Mouse (Mus musculus): Measurements from ENCODE around the gene Slc17a8.
"Not testable (repeated sequence)": the region's sequence is repeated elsewhere in the genome, so short reads cannot be mapped to it uniquely, and the experiment has no call there.

The Slc17a8 gene

DNA sequence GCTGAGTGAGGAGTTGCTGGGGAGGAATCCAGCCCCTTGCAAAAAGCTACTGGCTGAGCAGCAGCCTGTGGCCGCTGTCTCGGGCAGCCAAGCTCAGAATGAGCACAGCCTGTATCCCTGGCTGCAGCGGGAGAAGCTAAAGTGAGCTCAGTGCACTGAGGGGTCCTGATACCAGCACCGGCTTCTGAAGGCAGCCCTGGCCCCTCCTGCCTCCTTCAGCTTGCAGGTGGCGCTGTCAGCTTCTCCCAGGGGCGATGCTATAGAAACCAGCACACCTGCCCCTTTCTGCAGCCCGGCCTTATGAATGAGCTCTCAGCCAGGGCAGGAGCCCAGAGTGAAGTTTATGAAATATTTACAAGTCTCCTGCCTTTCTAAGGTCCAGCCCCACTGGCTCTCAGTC lies at the start of gene Slc17a8:
TSS of gene Slc17a8 (minus strand) at position 125 of the 400 bp plus-strand sequence.
- DNase-seq, result no peak

DNA sequence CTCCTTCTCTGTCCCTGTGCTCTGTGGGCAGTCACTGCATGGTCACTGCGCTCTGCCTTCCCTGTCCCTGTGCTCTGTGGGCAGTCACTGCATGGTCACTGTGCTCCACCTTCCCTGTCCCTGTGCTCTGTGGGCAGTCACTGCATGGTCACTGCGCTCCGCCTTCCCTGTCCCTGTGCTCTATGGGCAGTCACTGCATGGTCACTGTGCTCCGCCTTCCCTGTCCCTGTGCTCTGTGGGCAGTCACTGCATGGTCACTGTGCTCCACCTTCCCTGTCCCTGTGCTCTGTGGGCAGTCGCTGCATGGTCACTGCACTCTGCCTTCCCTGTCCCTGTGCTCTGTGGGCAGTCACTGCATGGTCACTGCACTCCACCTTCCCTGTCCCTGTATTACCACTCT lies 49.3 kb upstream of the Slc17a8 start:
- DNase-seq, result not testable (repeated sequence)

- no peak for DNase-seq
Observed at GRCm38 (mm10) chr10:89667571-89667970, 46.5 kb upstream of the Slc17a8 start.

GRCm38 (mm10) chr10:89665679-89666078 lies 44.6 kb upstream of the Slc17a8 start:
- no peak for DNase-seq

- no peak for DNase-seq
Observed at GRCm38 (mm10) chr10:89664977-89665645, 44.1 kb upstream of the Slc17a8 start.

DNA sequence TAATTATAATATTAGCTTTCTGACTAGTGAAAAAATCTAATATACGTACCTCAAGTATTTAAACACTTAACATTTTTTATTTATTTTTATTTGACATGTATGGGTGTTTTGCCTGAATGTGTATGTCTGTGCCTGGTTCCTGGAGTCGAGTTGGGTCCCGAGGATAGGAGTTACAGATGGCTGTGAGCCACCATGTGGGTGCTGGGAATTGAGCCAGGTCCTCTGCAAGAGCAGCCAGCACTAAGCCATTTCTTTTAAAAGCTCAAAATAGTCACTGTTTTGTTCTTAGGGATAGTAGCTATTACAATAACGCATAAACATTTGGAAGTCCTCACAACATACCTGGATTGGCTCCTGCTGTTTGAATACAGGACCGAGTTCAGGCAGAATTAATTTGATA lies 35.3 kb upstream of the Slc17a8 start:
- DNase-seq, result no peak

DNA sequence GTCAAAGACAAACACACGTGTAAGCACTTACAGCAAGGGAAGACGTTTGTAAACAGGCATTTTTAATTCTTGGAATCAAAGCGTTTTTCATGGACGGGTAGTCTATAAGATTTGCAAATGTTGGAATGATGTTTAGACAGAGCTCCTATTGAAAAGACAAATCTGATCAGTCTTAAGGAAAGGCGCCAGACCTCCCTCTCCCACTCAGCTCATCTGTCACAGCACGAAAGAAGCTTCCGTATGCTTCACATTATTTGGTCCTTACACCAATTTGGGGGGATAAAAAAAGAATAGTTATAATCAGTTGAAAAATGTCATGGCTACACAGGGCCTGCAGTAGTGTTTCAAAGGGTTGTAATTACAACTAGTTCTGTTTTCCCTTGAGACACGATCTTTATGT lies 31.9 kb upstream of the Slc17a8 start:
- no peak for DNase-seq

DNA sequence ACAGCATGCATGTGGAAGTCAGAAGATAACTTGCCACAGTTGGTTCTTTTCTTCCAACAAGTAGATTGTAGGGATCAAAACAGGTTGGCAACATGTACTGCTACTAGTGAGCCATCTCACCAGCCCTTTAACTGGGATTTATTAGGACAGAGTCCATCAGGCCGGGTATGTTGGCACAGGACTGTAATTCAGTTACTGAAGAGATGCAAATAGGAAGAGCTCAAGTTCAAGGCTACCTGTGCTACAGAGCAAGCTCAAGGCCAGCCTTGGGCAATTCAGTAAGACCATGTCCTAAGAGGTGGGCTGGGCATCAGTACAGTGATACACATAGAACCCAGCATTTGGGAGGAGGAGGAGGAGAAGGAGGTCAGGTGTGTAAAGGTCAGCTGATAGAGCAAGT lies 30.6 kb upstream of the Slc17a8 start:
- no peak for DNase-seq

GRCm38 (mm10) chr10:89646918-89647317 lies 25.9 kb upstream of the Slc17a8 start:
- DNase-seq, result no peak

- DNase-seq, result no peak
Observed at GRCm38 (mm10) chr10:89637001-89637400, 15.9 kb upstream of the Slc17a8 start.

DNA sequence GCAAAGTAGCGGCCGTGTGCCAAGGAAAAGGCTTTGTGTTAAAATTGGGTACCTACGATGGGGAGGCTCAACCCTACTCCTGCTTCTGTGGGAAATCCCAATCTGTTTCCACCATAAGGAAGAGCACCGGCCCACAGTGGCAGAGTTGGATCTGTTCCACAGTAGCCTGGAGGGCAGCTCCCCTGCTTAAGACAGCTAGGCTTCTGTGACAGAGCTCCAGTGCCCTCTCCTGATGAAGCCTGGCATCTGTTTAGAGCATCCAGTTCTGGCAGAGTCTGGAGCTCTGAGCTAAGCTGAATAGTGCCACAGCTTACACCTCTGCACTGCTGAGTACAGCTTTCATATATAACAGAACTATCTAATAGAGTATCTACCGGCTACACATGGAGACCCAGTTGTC lies 14.0 kb upstream of the Slc17a8 start:
- no peak for DNase-seq

DNA sequence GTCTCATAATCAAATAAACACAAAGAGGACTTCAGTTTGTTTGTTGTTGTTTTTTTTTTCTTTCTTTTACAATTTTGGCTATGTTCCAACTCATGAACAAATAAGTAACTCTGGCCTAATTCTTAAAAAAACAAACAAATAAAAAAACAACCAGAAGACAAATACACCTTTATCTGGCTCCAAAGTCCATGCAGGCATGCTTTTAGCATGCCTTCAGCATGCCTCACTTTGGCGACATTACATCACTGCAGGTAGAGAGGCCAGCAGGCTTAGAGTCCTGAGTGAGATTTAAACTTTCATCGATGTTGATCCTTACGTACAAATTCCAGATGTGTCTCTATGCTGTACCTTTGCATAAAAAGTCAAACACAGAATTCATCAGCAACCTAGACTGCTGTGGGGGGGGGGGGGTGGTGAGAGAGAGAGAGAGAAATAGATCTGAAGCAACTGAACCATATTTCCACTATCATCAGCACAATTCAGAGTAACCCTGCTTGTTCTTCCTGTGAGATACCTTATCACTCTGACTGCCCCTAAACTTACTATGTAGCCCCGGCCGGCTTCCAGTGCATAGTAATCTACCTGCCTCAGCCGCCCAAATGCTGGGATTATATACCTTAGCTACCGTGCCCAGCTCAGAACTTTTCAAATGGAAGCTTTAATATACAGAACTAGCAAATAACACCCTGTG lies 12.8 kb upstream of the Slc17a8 start:
- no peak for DNase-seq

GRCm38 (mm10) chr10:89633121-89633520 lies 12.1 kb upstream of the Slc17a8 start:
- DNase-seq, result no peak

DNA sequence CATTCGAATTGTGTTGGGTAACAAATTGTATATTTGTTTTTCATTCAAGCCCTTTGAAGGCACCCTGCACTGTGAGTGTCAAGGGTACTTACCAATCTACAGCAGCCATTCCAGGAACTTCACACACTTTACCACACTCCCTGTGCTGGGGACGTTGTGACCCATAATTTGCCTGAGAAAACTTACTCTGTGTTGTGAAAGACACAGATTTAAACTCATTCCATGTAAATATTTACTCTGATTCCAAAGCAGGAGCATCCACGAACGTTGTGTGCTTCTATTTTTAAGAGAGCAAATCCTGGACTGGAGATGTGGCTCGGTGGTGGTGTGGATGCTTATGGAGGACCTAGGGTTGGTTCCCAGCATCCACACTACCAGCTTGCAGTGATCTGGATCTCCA lies 10.8 kb upstream of the Slc17a8 start:
- no peak for DNase-seq

DNA sequence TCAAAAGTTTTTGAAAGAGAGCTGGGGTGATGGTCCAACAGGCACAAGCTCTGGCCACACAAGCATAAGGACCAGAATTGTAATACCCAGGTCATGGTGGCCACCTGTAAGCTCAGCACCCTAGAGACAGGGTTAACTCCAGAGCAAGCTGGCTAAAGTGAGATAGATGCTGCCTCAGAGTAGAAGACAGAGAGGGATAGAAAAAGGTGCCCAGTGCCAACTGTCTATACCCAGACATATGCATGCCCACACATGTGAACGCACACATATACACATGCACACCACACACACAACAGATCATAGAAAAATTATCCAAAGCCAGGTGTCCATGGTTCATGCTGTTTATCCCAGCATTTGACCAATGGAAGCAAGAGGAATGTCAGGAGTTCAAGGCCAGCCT lies 9.5 kb upstream of the Slc17a8 start:
- DNase-seq, result no peak

- DNase-seq, result no peak
Observed at GRCm38 (mm10) chr10:89630052-89630451, 9.0 kb upstream of the Slc17a8 start.

DNA sequence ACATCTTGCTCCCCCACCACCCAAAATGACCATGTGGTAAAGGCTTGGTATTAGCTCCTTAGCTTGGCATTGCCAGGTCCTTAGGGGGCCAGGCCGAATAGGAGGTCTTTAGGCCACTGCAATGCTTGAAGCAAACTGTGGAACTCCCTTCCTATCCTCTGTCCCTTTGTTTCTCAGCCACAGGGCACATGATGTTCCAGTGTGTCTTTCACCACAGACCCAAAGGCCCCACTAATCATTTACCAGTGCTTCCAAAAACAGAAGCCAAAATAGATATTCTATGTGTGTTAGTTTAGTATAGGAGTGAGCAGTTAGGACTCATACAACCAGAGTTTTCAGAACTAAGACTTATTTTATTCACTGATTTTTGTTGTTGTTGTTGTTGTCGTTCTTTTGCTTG lies 5.7 kb upstream of the Slc17a8 start:
- DNase-seq, result no peak

- no peak for DNase-seq
Observed at GRCm38 (mm10) chr10:89624196-89624595, 3.1 kb upstream of the Slc17a8 start.

DNA sequence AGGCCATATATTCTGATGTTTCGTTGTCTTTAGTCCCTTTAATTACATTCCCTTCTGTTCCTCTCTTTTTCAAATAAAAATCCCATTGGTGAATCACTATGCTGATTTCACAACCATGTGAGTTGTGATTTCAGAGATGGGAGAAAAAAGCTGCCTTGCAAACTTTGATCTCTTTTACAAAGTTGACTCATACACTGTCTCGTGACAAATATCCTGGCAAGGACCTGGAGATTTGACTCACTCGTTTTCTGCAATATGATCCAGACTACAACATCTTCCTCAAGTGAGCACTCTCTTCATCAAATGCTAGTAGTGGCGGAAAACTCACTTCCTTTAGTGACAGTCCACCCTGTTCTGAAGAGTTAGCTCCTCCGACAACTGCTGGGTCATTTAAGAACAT lies 21.7 kb downstream of the Slc17a8 start:
- no peak for DNase-seq

- no peak for DNase-seq
Observed at GRCm38 (mm10) chr10:89597275-89597674, 23.8 kb downstream of the Slc17a8 start.

DNA sequence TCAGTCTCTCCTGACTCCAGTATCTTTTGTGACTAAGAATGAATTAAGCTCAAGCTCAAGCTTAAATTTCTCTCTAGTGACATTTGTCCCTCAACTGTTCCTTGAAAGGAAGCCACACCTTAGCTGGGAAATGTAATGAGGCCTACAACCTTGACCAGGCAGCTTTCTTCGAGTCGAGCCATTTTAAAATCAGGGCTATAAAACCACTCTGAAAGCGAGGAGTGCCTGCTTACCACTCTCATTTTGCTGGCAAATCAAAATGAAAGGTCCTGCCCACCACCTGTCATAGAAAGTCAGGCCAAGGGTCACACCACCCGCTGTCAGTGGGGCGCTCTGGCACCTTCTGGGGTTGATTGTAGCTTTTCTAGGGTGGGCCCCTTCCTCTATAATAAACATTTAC lies 25.1 kb downstream of the Slc17a8 start:
- no peak for DNase-seq

- DNase-seq, result no peak
Observed at GRCm38 (mm10) chr10:89595514-89595913, 25.5 kb downstream of the Slc17a8 start.

DNA sequence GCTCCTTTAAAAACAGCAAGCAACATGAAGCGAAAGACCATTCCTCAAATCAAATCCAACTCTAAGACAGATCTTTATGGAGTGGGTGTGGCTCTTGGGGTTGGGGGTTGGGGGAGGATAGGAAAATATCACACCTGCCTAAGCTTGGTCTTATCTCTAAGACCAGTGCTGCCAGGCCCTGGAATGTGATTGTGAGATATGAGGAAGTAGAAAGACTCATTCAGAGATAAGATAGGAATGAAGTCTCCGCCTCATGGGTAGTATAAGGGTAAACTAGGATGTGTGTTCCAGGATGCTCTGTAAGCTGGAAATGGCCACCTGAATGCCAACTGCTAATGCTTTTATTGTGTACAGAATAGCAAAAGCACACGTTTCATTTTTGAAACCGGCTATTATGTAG lies 26.7 kb downstream of the Slc17a8 start:
- no peak for DNase-seq

DNA sequence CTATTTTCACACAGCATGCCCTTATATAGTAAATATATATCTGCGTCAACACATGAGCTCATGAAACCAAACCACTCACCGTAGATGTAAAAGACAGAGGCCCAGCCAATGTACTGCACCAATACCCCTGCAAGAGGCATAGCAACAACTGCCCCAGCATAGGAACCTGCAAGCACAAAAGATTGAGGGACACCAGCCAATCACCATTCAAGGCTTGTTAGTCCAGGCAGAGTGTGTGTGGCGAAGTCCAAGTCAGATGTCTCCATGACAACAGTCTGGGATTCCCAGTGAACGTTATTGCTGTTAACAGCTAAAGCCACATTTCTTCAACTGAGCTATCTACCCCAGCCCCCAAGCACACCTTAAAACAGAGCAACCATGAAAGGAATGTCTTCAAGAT lies 28.3 kb downstream of the Slc17a8 start:
- no peak for DNase-seq

DNA sequence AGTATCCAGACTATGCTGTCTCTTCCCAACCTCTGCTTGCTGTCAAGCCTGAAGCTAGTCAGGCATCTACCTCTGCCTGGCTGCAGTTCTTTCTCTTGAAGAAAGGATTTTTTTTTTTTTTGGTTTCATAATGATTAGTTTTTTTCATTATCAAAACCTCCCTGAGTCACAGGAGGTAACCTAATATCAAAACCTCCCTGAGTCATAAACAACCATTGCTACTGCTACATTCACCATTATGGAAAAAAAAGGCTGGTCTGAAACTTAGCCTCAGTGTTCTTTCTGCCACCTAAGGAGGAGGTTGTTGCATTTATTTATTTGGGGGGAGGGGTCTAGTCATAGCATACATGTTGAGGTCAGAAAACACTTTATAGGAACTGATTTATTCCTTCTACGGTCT lies 31.2 kb downstream of the Slc17a8 start:
- no peak for DNase-seq

Data from spleen, adult 18-20 months (tissue).